Mouse (Mus musculus) midbrain, embryonic 15.5 days (tissue): Measurements from ENCODE around the gene Ccdc18. TPM values are rescaled to one million over a fixed set of nuclear protein-coding genes. Genes with fewer than 3 reads are reported as not detected.
A peak's percentile ranks its signal among the peaks of the same experiment; 100 is the strongest.
"Not testable (repeated sequence)": the region's sequence is repeated elsewhere in the genome, so short reads cannot be mapped to it uniquely, and the experiment has no call there.

Source experiments
- ATAC-seq: fragments of 200-750 bp; cut with Nextera tagmentation; replicated peaks from 2 replicates; pipeline ENCODE4 v1.8.0; 2017; ENCODE audit warnings: moderate TSS enrichment
- H3K27ac ChIP-seq: fragments of 300-500 bp; sonication (generic); 2 replicates; pipeline ENCODE4 v1.5.1; 2015; ENCODE audit warnings: mild to moderate bottlenecking, inconsistent platforms
- H3K27me3 ChIP-seq: fragments of 300-500 bp; sonication (generic); replicated peaks from 2 replicates; pipeline ENCODE4 v1.6.1; 2015; ENCODE audit warnings: inconsistent platforms
- H3K36me3 ChIP-seq: fragments of 300-500 bp; sonication (generic); replicated peaks from 2 replicates; pipeline ENCODE4 v1.6.1; 2015; ENCODE audit warnings: inconsistent platforms
- H3K4me1 ChIP-seq: fragments of 300-500 bp; sonication (generic); 2 replicates; pipeline ENCODE4 v1.6.1; 2015; ENCODE audit warnings: inconsistent platforms
- H3K4me2 ChIP-seq: fragments of 300-500 bp; sonication (generic); 2 replicates; pipeline ENCODE4 v1.6.1; 2015; ENCODE audit warnings: inconsistent platforms, mild to moderate bottlenecking, moderate library complexity
- H3K4me3 ChIP-seq: fragments of 300-500 bp; sonication (generic); 2 replicates; pipeline ENCODE4 v1.5.1; 2015; ENCODE audit warnings: mild to moderate bottlenecking, inconsistent platforms
- H3K9ac ChIP-seq: fragments of 300-500 bp; sonication (generic); 2 replicates; pipeline ENCODE4 v1.6.1; 2015; ENCODE audit warnings: mild to moderate bottlenecking, inconsistent platforms
- H3K9me3 ChIP-seq: fragments of 300-500 bp; sonication (generic); 2 replicates; pipeline ENCODE4 v1.6.1; 2016; ENCODE audit warnings: inconsistent platforms
- WGBS: fragments of 180-500 bp; shearing (Covaris S2); methylation state at CpG from one replicate; pipeline ENCODE4 v1.1.7; 2015; ENCODE audit warnings: mixed read lengths; 5-methylcytosine and 5-hydroxymethylcytosine counted together
- polyA plus RNA-seq: library from polyadenylated mRNA; unstranded; fragments of >200 nt; fragmentation: Nextera tagmentation; extraction: Ambion mirVana; gene quantifications from 2 replicates; pipeline ENCODE4 v1.2.1, GENCODE M21; 2015

Ccdc18 gene
- 2.0 and 2.7 TPM in 2 replicates for polyA plus RNA-seq

GRCm38 (mm10) chr5:108132441-108133243 is at the start of gene Ccdc18, which contains the start of gene Tmed5:
TSS of gene Ccdc18 (plus strand) at chr5:108132875.
TSS of gene Tmed5 (minus strand) at chr5:108132620.
- Histone ChIP-seq H3K27ac (peak within 1 kb of the TSS; percentile 82), H3K4me1 (peaks cover 21% of the 10 kb centered on the region), H3K36me3 (no peaks in the 10 kb centered on the region), H3K4me3 (peak within 1 kb of the TSS; percentile 78), H3K4me2 (peak within 1 kb of the TSS; percentile 74), H3K9me3 (no peaks in the 10 kb centered on the region), H3K9ac (peak within 1 kb of the TSS; percentile 71), H3K27me3 (no peaks in the 10 kb centered on the region)
- WGBS, result 0% methylated on average over 65 of the region's 65 CpGs
- peak; percentile 99 for ATAC-seq

GRCm38 (mm10) chr5:108085440-108085839 is 47.2 kb upstream of the Ccdc18 start:
- no peak overlapping the region for H3K27ac ChIP-seq
- H3K4me3 ChIP-seq, result no peak overlapping the region
- 94% methylated on average over 2 of the region's 2 CpGs for WGBS
- H3K36me3 ChIP-seq, result peaks cover 30% of the 10 kb centered on the region
- H3K9ac ChIP-seq, result no peak overlapping the region
- ATAC-seq, result no peak
- H3K27me3 ChIP-seq, result no peaks in the 10 kb centered on the region
- no peak overlapping the region for H3K4me2 ChIP-seq
- no peaks in the 10 kb centered on the region for H3K4me1 ChIP-seq
- no peaks in the 10 kb centered on the region for H3K9me3 ChIP-seq

GRCm38 (mm10) chr5:108092731-108093130 is 39.9 kb upstream of the Ccdc18 start:
- WGBS, result 98% methylated on average over 8 of the region's 8 CpGs
- H3K36me3 ChIP-seq, result peaks cover 34% of the 10 kb centered on the region

GRCm38 (mm10) chr5:108097676-108098075 is 35.0 kb upstream of the Ccdc18 start:
- WGBS, result 92% methylated on average over 3 of the region's 3 CpGs
- H3K9ac ChIP-seq, result no peak overlapping the region
- H3K4me1 ChIP-seq, result no peaks in the 10 kb centered on the region
- ATAC-seq, result no peak
- peaks cover 26% of the 10 kb centered on the region for H3K36me3 ChIP-seq
- H3K4me2 ChIP-seq, result no peak overlapping the region
- H3K27me3 ChIP-seq, result no peaks in the 10 kb centered on the region
- H3K9me3 ChIP-seq, result no peaks in the 10 kb centered on the region
- H3K27ac ChIP-seq, result no peak overlapping the region
- H3K4me3 ChIP-seq, result no peak overlapping the region

More at GRCm38 (mm10) chr5:108092731-108093130, 39.9 kb upstream of the Ccdc18 start:
- H3K4me1 ChIP-seq, H3K9ac ChIP-seq, H3K4me2 ChIP-seq, H3K27ac ChIP-seq, H3K27me3 ChIP-seq, H3K4me3 ChIP-seq, H3K9me3 ChIP-seq, ATAC-seq: not testable (repeated sequence)

GRCm38 (mm10) chr5:108100196-108100595 is 32.5 kb upstream of the Ccdc18 start:
- H3K4me2 ChIP-seq, result no peak overlapping the region
- no peak overlapping the region for H3K4me3 ChIP-seq
- peaks cover 20% of the 10 kb centered on the region; the same call in 1 of the 2 replicates for H3K36me3 ChIP-seq
- no peak overlapping the region for H3K27ac ChIP-seq
- H3K9ac ChIP-seq, result no peak overlapping the region
- H3K4me1 ChIP-seq, result no peaks in the 10 kb centered on the region
- ATAC-seq, result no peak
- no peaks in the 10 kb centered on the region for H3K27me3 ChIP-seq
- no peaks in the 10 kb centered on the region for H3K9me3 ChIP-seq

- Histone ChIP-seq H3K36me3 (peaks cover 30% of the 10 kb centered on the region), H3K4me2 (no peak overlapping the region), H3K9me3 (no peaks in the 10 kb centered on the region), H3K4me1 (no peaks in the 10 kb centered on the region), H3K9ac (no peak overlapping the region), H3K4me3 (no peak overlapping the region), H3K27me3 (no peaks in the 10 kb centered on the region), H3K27ac (no peak overlapping the region)
- 81% methylated on average over 5 of the region's 5 CpGs for WGBS
- no peak for ATAC-seq
Observed at GRCm38 (mm10) chr5:108104306-108104705, 28.4 kb upstream of the Ccdc18 start.

- ATAC-seq, result no peak
- WGBS, result 94% methylated on average over 7 of the region's 7 CpGs
- no peak overlapping the region for H3K9ac ChIP-seq
- no peak overlapping the region for H3K4me3 ChIP-seq
- no peaks in the 10 kb centered on the region for H3K9me3 ChIP-seq
- H3K27me3 ChIP-seq, result no peaks in the 10 kb centered on the region
- no peak overlapping the region for H3K4me2 ChIP-seq
- no peak overlapping the region for H3K27ac ChIP-seq
- no peaks in the 10 kb centered on the region for H3K4me1 ChIP-seq
- peaks cover 19% of the 10 kb centered on the region for H3K36me3 ChIP-seq
Observed at GRCm38 (mm10) chr5:108109346-108109745, 23.3 kb upstream of the Ccdc18 start.

- Histone ChIP-seq H3K27ac (no peak overlapping the region), H3K4me1 (no peaks in the 10 kb centered on the region), H3K4me2 (no peak overlapping the region), H3K36me3 (no peaks in the 10 kb centered on the region), H3K27me3 (no peaks in the 10 kb centered on the region), H3K9me3 (no peaks in the 10 kb centered on the region), H3K9ac (no peak overlapping the region), H3K4me3 (no peak overlapping the region)
- 97% methylated on average over 4 of the region's 4 CpGs for WGBS
- ATAC-seq, result no peak
Observed at GRCm38 (mm10) chr5:108117693-108118092, 15.0 kb upstream of the Ccdc18 start.

GRCm38 (mm10) chr5:108120221-108120900 is 12.3 kb upstream of the Ccdc18 start:
- H3K36me3 ChIP-seq, result no peaks in the 10 kb centered on the region
- no peaks in the 10 kb centered on the region for H3K9me3 ChIP-seq
- H3K9ac ChIP-seq, result no peak overlapping the region
- no peak overlapping the region for H3K4me3 ChIP-seq
- H3K4me2 ChIP-seq, result no peak overlapping the region
- 83% methylated on average over 9 of the region's 9 CpGs for WGBS
- ATAC-seq, result no peak
- no peak overlapping the region for H3K27ac ChIP-seq
- no peaks in the 10 kb centered on the region for H3K4me1 ChIP-seq
- no peaks in the 10 kb centered on the region for H3K27me3 ChIP-seq

GRCm38 (mm10) chr5:108131849-108132440 is 730 bp upstream of the Ccdc18 start:
- Histone ChIP-seq H3K27me3 (no peaks in the 10 kb centered on the region), H3K4me3 (peak overlapping the region; percentile 78), H3K9me3 (no peaks in the 10 kb centered on the region), H3K4me2 (peak overlapping the region; percentile 74), H3K9ac (peak overlapping the region; percentile 71), H3K4me1 (peaks cover 21% of the 10 kb centered on the region), H3K27ac (peak overlapping the region; percentile 82), H3K36me3 (no peaks in the 10 kb centered on the region)
- ATAC-seq, result peak; percentile 67
- WGBS, result under 1% methylated on average over 32 of the region's 32 CpGs

- H3K27ac ChIP-seq, result no peak overlapping the region
- ATAC-seq, result no peak
Observed at GRCm38 (mm10) chr5:108152592-108152991, 19.9 kb downstream of the Ccdc18 start.

GRCm38 (mm10) chr5:108160796-108161195 is 28.1 kb downstream of the Ccdc18 start:
- 85% methylated on average over 2 of the region's 2 CpGs for WGBS

More at GRCm38 (mm10) chr5:108152592-108152991, 19.9 kb downstream of the Ccdc18 start:
- H3K36me3 ChIP-seq, result no peaks in the 10 kb centered on the region
- H3K4me1 ChIP-seq, result no peaks in the 10 kb centered on the region
- H3K27me3 ChIP-seq, result no peaks in the 10 kb centered on the region
- WGBS, result 91% methylated on average over 1 of the region's 1 CpGs
- H3K4me2 ChIP-seq, result no peak overlapping the region
- no peak overlapping the region for H3K9ac ChIP-seq
- H3K9me3 ChIP-seq, result no peaks in the 10 kb centered on the region
- no peak overlapping the region for H3K4me3 ChIP-seq

More at GRCm38 (mm10) chr5:108160796-108161195, 28.1 kb downstream of the Ccdc18 start:
- H3K36me3 ChIP-seq, result no peaks in the 10 kb centered on the region
- no peaks in the 10 kb centered on the region for H3K4me1 ChIP-seq
- no peak overlapping the region for H3K9ac ChIP-seq
- H3K4me2 ChIP-seq, result no peak overlapping the region
- no peak overlapping the region for H3K4me3 ChIP-seq
- no peaks in the 10 kb centered on the region for H3K27me3 ChIP-seq
- H3K27ac ChIP-seq, result no peak overlapping the region
- no peak for ATAC-seq
- no peaks in the 10 kb centered on the region for H3K9me3 ChIP-seq
